Mouse (Mus musculus) hindbrain, embryonic 13.5 days (tissue): ENCODE measurements around the gene Tex2. TPM values are rescaled to one million over a fixed set of nuclear protein-coding genes. Genes with fewer than 3 reads are reported as not detected.
A peak's percentile ranks its signal among the peaks of the same experiment; 100 is the strongest.
"Not testable (repeated sequence)": the region's sequence is repeated elsewhere in the genome, so short reads cannot be mapped to it uniquely, and the experiment has no call there.

ENCODE experiments used
- ATAC-seq: fragments of 200-750 bp; cut with Nextera tagmentation; 2 replicates; pipeline ENCODE4 v1.8.0; 2017; ENCODE audit warnings: moderate TSS enrichment; ENCODE audit not compliant: low FRiP score
- H3K27ac ChIP-seq: fragments of 300-500 bp; sonication (generic); 2 replicates; pipeline ENCODE4 v1.5.1; 2015; ENCODE audit warnings: inconsistent platforms, mild to moderate bottlenecking, moderate library complexity
- H3K27me3 ChIP-seq: fragments of 300-500 bp; sonication (generic); 2 replicates; pipeline ENCODE4 v1.6.1; 2015; ENCODE audit warnings: mild to moderate bottlenecking, inconsistent platforms
- H3K36me3 ChIP-seq: fragments of 300-500 bp; sonication (generic); 2 replicates; pipeline ENCODE4 v1.6.1; 2015; ENCODE audit warnings: mild to moderate bottlenecking, inconsistent platforms
- H3K4me1 ChIP-seq: fragments of 300-500 bp; sonication (generic); replicated peaks from 2 replicates; pipeline ENCODE4 v1.6.1; 2015; ENCODE audit warnings: inconsistent platforms
- H3K4me2 ChIP-seq: fragments of 300-500 bp; sonication (generic); 2 replicates; pipeline ENCODE4 v1.6.1; 2015; ENCODE audit warnings: inconsistent platforms, mild to moderate bottlenecking, moderate library complexity
- H3K4me3 ChIP-seq: fragments of 300-500 bp; sonication (generic); 2 replicates; pipeline ENCODE4 v1.5.1; 2015; ENCODE audit warnings: mild to moderate bottlenecking, inconsistent platforms
- H3K9ac ChIP-seq: fragments of 300-500 bp; sonication (generic); 2 replicates; pipeline ENCODE4 v1.6.1; 2015; ENCODE audit warnings: mild to moderate bottlenecking, inconsistent platforms
- H3K9me3 ChIP-seq: fragments of 300-500 bp; sonication (generic); 2 replicates; pipeline ENCODE4 v1.6.1; 2016; ENCODE audit warnings: inconsistent platforms
- WGBS: fragments of 180-500 bp; shearing (Covaris S2); methylation state at CpG from one replicate; pipeline ENCODE4 v1.1.7; 2015; 5-methylcytosine and 5-hydroxymethylcytosine counted together
- polyA plus RNA-seq: library from polyadenylated mRNA; unstranded; fragments of >200 nt; fragmentation: Nextera tagmentation; extraction: Ambion mirVana; gene quantifications from 2 replicates; pipeline ENCODE4 v1.2.1, GENCODE M21; 2015

Gene Tex2
- polyA plus RNA-seq, 1 experiment from 2014 or later, result 21.7 TPM

DNA sequence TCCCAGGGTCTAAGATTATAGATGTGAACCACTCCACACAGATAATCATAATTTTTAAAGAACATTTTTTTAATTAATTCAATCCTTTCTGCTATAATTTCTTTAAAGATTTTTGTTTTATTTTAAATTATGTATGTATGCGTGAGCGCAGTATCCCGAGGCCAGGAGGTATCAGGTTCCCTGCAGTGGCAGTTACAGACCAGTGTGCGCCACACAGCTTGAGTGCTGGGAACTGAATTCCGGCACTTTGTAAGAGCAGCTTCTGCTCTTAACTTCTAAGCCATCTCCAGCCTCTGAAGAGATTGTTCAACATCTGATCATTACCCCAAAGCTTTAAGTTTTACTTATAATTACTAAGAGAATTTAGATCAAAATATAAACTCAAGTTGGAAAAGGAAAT is 23.1 kb downstream of the Tex2 start:
- Histone ChIP-seq H3K4me1 (peaks cover 12% of the 10 kb centered on the region; the same call in 1 of the 2 replicates), H3K9ac (no peak overlapping the region), H3K4me3 (no peak overlapping the region), H3K27ac (no peak overlapping the region), H3K9me3 (no peaks in the 10 kb centered on the region), H3K36me3 (peaks cover 5% of the 10 kb centered on the region), H3K27me3 (no peaks in the 10 kb centered on the region), H3K4me2 (no peak overlapping the region)
- no peak for ATAC-seq
- WGBS, result 46% methylated on average over 5 of the region's 5 CpGs

GRCm38 (mm10) chr11:106588781-106589180 is 24.4 kb downstream of the Tex2 start:
- Histone ChIP-seq H3K27ac (no peak overlapping the region), H3K4me1 (peaks cover 12% of the 10 kb centered on the region; the same call in 1 of the 2 replicates), H3K36me3 (peaks cover 5% of the 10 kb centered on the region), H3K4me2 (no peak overlapping the region), H3K27me3 (no peaks in the 10 kb centered on the region), H3K4me3 (no peak overlapping the region), H3K9ac (no peak overlapping the region), H3K9me3 (no peaks in the 10 kb centered on the region)
- no peak for ATAC-seq
- WGBS, result 54% methylated on average over 8 of the region's 8 CpGs

- peaks cover 2% of the 10 kb centered on the region; the same call in 1 of the 2 replicates for H3K36me3 ChIP-seq
- H3K9me3 ChIP-seq, result no peaks in the 10 kb centered on the region
- no peak overlapping the region for H3K9ac ChIP-seq
- no peak overlapping the region for H3K4me3 ChIP-seq
- 88% methylated on average over 10 of the region's 10 CpGs for WGBS
- no peak overlapping the region for H3K4me2 ChIP-seq
- ATAC-seq, result no peak
- H3K4me1 ChIP-seq, result peaks cover 14% of the 10 kb centered on the region; the same call in 1 of the 2 replicates
- H3K27me3 ChIP-seq, result no peaks in the 10 kb centered on the region
- no peak overlapping the region for H3K27ac ChIP-seq
Measured at GRCm38 (mm10) chr11:106587786-106588519, 25.3 kb downstream of the Tex2 start.

- ATAC-seq, result no peak
- H3K27me3 ChIP-seq, result no peaks in the 10 kb centered on the region
- no peak overlapping the region for H3K9ac ChIP-seq
- H3K4me2 ChIP-seq, result no peak overlapping the region
- peaks cover 7% of the 10 kb centered on the region; the same call in 1 of the 2 replicates for H3K4me1 ChIP-seq
- peak overlapping the region; percentile 61; the same call in 1 of the 2 replicates for H3K27ac ChIP-seq
- H3K4me3 ChIP-seq, result no peak overlapping the region
- WGBS, result 80% methylated on average over 1 of the region's 1 CpGs
- no peaks in the 10 kb centered on the region for H3K9me3 ChIP-seq
- no peaks in the 10 kb centered on the region for H3K36me3 ChIP-seq
Measured at GRCm38 (mm10) chr11:106583801-106584200, 29.4 kb downstream of the Tex2 start.

DNA sequence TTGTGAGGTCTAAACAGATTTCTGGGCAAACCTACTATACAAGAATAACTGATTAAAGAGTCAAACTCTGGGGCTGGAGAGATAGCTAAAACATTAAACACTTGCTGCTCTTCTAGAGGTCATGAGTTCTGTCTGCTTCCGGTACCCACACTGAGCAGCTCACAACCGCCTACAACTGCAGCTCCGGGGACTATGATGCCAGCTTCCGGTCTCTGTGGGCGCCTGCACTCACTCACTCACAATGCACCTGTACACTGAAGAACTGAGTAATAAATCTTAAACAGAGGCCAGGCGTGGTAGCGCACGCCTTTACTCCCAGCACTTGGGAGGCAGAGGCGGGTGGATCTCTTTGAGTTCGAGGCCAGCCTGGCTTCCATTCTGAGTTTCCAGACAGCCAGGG is 31.9 kb downstream of the Tex2 start:
- WGBS, result 97% methylated on average over 10 of the region's 10 CpGs
- no peak for ATAC-seq
- Histone ChIP-seq H3K9ac (no peak overlapping the region), H3K36me3 (no peaks in the 10 kb centered on the region), H3K4me3 (no peak overlapping the region), H3K9me3 (no peaks in the 10 kb centered on the region), H3K27ac (no peak overlapping the region), H3K4me2 (no peak overlapping the region), H3K27me3 (no peaks in the 10 kb centered on the region), H3K4me1 (0 out of 2 replicates have a peak, but pooled peaks cover 2% of the 10 kb centered on the region)

DNA sequence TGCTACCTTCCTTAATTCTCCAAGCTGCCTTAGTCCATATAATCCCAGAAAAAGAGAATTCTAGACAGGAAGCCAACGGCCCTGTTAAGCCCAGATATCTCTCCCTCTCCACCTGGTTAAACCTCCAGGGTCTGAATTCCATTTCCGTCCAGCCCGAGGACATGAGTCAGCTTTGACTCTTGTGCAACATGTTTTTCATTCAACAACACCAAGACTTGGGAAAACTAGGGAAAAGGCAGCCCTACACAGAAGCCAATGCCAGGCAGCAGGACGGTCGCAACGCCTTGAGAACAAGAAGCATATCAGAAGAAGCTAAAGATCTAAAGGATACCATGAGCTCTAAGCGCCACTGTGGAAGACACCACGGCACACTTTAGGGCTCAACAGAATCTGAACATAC is 32.8 kb downstream of the Tex2 start:
- no peak for ATAC-seq
- Histone ChIP-seq H3K36me3 (no peaks in the 10 kb centered on the region), H3K27me3 (no peaks in the 10 kb centered on the region), H3K4me3 (no peak overlapping the region), H3K9me3 (no peaks in the 10 kb centered on the region), H3K4me1 (0 out of 2 replicates have a peak, but pooled peaks cover 2% of the 10 kb centered on the region), H3K4me2 (no peak overlapping the region), H3K27ac (no peak overlapping the region), H3K9ac (no peak overlapping the region)
- WGBS, result 94% methylated on average over 8 of the region's 8 CpGs

DNA sequence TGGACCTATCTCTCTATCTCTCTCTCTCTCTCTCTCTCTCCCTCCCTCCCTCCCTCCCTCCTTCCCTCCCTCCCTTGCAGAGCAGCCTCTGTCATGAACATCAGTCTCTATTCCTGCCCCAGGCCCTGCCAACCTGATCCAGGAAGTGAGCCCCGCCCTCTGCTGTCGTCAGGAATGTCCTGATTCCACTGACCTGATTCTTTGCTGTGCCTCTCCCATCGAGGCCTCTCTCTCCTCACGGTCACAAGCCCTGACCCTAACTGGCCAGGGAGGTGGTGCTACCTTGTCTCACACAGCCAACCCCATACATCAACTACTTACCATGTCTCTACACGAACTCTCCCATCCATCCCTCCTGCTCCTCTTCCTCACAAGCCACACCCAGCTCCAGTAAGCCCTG is 33.3 kb downstream of the Tex2 start:
- Histone ChIP-seq H3K9ac (no peak overlapping the region), H3K4me3 (no peak overlapping the region), H3K27ac (no peak overlapping the region), H3K9me3 (no peaks in the 10 kb centered on the region), H3K27me3 (no peaks in the 10 kb centered on the region), H3K4me1 (0 out of 2 replicates have a peak, but pooled peaks cover 2% of the 10 kb centered on the region), H3K36me3 (no peaks in the 10 kb centered on the region), H3K4me2 (no peak overlapping the region)
- WGBS, result 70% methylated on average over 5 of the region's 5 CpGs
- no peak for ATAC-seq

GRCm38 (mm10) chr11:106579146-106579545 is 34.1 kb downstream of the Tex2 start:
- Histone ChIP-seq H3K4me3 (no peak overlapping the region), H3K9ac (no peak overlapping the region), H3K36me3 (no peaks in the 10 kb centered on the region), H3K4me2 (no peak overlapping the region), H3K9me3 (no peaks in the 10 kb centered on the region), H3K27ac (no peak overlapping the region), H3K4me1 (0 out of 2 replicates have a peak, but pooled peaks cover 2% of the 10 kb centered on the region), H3K27me3 (no peaks in the 10 kb centered on the region)
- WGBS, result 92% methylated on average over 2 of the region's 2 CpGs
- no peak for ATAC-seq

DNA sequence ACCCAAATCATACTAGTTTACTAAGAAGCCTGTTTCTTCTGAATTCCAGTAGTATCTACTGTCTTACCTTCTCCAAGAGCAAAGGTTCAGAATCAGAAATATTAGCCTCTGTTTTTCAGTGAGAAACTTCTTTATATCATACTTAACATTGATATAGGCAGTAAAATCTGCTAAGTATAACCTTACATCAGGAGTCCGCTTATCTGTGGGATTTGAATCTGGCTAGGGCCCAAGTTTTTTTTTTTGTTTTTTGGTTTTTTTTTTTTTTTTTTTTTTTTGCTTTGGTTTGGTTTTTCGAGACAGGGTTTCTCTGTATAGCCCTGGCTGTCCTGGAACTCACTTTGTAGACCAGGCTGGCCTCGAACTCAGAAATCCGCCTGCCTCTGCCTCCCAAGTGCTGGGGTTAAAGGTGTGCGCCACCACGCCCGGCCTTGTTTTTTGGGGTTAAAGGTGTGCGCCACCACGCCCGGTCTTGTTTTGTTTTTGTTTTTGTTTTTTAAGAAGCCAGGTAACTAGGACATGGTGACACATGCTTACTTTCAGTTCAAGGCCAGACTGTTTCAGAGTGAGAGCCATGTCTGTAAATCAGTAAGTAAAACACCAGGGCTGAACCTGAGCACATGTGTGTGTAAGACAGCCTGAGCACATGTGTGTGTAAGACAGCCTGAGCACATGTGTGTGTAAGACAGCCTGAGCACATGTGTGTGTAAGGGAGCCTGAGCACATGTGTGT is 35.4 kb downstream of the Tex2 start:
- H3K27me3 ChIP-seq, H3K9me3 ChIP-seq, H3K4me2 ChIP-seq, ATAC-seq, H3K9ac ChIP-seq, H3K4me3 ChIP-seq, H3K27ac ChIP-seq, H3K36me3 ChIP-seq: not testable (repeated sequence)
- 96% methylated on average over 10 of the region's 10 CpGs for WGBS
- H3K4me1 ChIP-seq, result peaks cover 12% of the 10 kb centered on the region

GRCm38 (mm10) chr11:106574456-106574855 is 38.8 kb downstream of the Tex2 start:
- peaks cover 34% of the 10 kb centered on the region for H3K4me1 ChIP-seq
- H3K4me2 ChIP-seq, result no peak overlapping the region
- ATAC-seq, result no peak
- no peak overlapping the region for H3K27ac ChIP-seq
- no peaks in the 10 kb centered on the region for H3K36me3 ChIP-seq
- no peak overlapping the region for H3K9ac ChIP-seq
- no peaks in the 10 kb centered on the region for H3K9me3 ChIP-seq
- WGBS, result 82% methylated on average over 9 of the region's 9 CpGs
- no peaks in the 10 kb centered on the region for H3K27me3 ChIP-seq
- H3K4me3 ChIP-seq, result no peak overlapping the region

- Histone ChIP-seq H3K27ac (peak overlapping the region; percentile 64; the same call in 1 of the 2 replicates), H3K4me3 (no peak overlapping the region), H3K9ac (no peak overlapping the region), H3K4me2 (no peak overlapping the region), H3K36me3 (no peaks in the 10 kb centered on the region), H3K9me3 (no peaks in the 10 kb centered on the region), H3K27me3 (no peaks in the 10 kb centered on the region), H3K4me1 (peaks cover 34% of the 10 kb centered on the region)
- ATAC-seq, result no peak
- WGBS, result 67% methylated on average over 9 of the region's 9 CpGs
Measured at GRCm38 (mm10) chr11:106573476-106574240, 39.6 kb downstream of the Tex2 start.

DNA sequence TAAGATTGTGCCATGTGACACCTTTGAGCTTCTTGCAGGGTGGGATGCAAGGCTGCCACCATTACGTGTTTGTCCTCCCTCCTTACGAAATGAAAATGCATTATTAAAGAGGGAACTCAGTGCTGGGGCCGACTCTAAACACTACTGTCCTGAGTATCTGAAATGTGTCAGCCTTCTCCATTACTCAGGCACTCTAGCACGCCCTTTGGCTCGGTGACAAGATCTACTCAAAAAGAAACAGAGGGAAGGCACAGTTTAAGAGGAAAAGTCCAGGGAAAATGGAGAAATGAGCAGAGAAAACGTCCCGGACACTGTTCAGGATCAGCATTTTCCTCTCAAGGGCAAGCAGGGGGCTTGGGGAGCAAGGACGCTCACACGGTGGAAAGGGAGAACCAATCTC is 40.3 kb downstream of the Tex2 start:
- peak overlapping the region; percentile 64 for H3K27ac ChIP-seq

More for the DNA sequence above, 40.3 kb downstream of the Tex2 start:
- no peak for ATAC-seq
- H3K4me3 ChIP-seq, result no peak overlapping the region
- no peak overlapping the region for H3K9ac ChIP-seq
- no peaks in the 10 kb centered on the region for H3K9me3 ChIP-seq
- no peak overlapping the region for H3K4me2 ChIP-seq
- WGBS, result 68% methylated on average over 9 of the region's 9 CpGs
- H3K4me1 ChIP-seq, result peaks cover 39% of the 10 kb centered on the region
- peaks cover 3% of the 10 kb centered on the region for H3K36me3 ChIP-seq
- H3K27me3 ChIP-seq, result no peaks in the 10 kb centered on the region
